Mouse (Mus musculus) embryo, embryonic 10 days (tissue): ENCODE measurements around the gene Cdh1.

Source experiments
- DNase-seq: peaks from one replicate; pipeline ENCODE4 v3.0.0-alpha.2; 2015; ENCODE audit warnings: low spot score

Cdh1 gene

DNA sequence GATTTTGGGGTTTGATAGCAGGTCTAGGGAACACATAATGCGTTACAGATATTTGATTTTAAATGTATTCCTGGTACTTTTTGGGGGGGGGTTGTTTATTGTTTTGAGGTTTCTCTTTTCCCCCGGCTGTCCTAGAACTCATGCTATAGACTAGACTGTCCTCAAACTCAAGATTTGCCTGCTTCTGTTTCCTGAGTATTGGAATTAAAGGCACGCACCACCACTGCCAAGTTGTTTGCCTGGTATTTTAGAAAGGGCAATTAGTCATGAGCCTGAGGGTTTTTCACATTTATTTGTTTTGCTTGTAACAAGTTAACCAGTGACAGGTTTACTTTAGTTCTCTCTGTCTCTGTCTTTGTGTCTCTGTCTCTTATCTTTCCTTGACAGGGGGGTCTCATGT lies 20.3 kb downstream of the Cdh1 start:
- DNase-seq: no peak

DNA sequence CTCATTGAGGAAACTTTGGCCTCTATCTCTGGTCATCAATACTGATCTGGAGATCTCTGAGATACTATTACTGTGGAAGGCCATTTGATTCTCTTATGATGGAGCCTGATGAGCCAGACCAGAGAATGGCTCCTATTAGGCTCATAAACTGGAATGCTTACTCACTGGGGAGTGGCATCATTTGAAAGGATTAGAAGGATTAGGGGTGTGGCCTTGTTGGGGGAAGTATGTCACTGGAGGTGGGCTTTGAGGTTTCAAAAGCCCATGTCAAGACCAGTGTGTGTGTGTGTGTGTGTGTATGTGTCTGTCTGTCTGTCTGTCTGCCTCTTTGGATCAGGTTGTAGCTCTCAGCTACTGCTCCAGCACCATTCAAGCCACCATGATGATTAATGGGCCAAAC lies 20.8 kb downstream of the Cdh1 start:
- no peak for DNase-seq

DNA sequence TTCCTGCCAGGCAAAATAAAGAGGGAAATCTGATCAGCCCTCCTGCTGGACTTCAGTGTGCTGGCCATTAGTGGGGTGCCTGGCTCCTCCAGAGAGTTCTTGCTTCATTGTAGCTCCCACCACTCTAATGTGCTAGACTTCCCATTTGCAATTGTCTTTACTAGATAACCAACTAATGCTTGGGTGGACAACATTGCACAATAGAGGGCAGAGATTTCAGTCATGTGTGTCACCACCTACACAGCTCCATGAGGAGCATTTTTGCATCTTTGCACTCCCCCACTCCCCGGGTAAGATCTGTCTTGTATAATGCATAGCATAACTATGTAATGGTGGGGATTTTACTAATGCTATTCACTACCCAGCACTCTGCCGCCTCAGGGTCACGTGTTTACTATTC lies 21.6 kb downstream of the Cdh1 start:
- DNase-seq: no peak

DNA sequence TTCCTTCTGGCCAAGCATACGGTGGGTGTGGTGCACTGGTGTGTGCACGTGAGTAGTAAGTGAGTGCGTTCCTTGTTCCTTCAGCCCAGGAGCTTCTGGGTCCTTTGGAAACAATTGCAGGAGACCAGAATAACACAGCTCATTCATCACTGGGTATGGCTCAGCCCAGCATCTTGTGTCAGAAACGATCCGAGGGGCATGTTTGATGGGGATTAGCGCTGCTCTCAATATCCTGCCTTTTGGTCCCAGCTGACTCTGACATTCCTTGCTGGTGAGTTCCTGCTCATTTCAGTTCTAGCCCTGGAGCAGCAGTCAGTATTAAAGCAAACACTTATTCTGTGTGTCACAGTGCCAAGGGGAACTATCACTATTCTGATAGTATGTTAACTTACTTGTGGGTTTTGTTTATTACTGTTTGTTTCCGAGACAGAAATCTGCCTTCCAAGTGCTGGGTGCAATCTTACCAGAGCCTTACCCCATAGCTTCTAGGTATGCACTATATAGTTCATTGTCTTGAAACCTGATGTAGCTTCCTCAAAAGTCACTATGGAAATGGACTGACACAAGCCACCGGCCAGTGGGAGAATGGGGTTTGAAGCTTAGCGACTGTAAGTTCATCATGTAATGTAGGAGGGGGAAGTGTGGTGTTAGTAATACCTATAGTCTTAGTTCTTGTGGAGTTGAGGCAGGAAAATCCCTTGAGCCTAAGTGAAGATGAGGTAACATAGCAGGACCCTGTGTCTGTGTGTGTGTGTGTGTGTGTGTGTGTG lies 23.1 kb downstream of the Cdh1 start:
- DNase-seq: no peak

DNA sequence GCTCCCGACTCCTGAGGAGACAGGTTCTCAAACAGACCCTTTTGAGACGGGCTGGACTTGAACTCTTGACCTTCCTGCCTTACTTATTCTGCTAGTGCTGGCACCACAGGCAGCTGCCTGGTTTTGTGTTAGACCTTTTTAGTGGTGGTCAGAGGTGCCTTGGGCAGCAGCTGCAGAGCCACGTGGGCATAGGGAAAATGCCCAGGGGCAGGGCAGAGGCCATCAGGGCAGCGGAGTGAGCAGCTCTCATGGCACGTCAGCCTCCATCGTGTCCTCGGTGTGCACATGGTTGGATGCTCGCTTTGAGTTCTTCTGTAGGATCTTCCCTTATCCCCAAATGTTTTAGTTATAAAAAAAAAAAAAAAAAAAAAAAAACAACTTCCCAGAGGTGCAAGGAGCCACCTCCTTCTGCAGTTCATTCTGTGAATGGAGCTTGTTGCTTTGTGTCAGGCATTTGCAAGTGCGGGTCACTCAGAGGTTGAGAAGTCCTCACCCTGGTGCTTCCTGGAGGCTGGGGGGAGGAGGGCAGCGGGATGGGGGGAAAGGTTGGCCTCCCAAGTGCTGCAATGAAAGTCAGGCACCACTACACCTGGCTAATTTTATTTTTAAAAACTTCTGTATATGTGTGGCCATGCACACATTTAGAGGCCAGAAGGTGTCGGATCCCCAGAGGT lies 25.3 kb downstream of the Cdh1 start:
- DNase-seq: no peak

DNA sequence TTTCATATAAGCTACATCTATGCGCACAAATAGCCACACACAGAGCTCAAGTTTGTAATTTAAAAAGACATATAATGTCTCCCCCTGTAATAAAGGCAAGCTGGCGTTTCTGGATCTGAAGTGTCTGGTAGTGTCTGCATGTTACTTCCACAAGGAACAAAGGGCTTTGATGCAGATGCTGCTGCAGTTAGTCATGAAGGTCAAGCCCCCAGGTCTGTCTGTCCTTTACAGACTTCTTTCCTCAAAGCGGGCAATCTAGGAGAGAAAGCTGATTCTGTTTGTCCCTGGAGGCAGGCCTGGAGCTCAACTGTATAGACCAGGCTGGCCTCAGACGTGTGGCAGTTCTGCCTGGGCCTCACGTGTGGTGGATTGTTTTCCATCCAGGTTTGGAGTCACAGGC lies 26.3 kb downstream of the Cdh1 start:
- no peak for DNase-seq

DNA sequence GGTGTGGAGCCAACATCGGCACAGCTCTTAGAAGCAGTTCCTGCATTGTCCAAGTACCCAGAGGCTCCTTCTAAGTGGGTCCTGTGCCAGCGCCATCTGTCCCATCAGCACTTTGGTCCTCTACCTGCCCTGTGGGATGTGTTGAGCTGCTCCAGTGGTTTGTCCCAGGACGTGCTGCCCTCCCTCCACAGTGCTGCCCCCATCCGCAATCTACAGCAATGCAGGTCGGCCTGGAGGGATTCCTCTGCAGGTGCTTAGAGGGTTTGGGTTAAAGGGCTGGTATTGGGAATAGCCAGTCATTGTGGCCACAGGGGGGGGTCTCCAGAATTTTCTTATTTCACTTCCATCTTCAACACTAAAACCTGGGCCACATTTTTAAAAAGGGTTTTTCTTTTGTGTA lies 28.8 kb downstream of the Cdh1 start:
- DNase-seq: no peak

DNA sequence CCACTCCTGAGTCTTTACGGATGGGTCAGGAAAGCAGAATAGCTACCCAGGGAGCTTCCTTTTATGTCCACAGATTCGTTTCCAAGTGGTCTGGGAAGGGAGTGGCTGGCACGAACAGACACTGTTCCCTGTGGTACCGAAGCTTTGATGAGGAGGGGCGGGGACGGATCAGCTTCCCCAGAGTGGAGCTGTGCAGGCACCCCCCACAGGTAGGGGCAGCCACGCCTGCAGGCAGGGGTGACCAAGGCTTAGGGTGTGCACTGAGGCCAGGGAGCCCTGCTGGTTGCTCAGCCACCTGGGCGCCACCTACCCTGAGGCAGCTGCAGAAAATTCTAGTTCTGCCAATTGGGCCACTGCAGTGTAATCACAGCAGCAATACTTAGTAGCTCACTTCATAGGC lies 29.5 kb downstream of the Cdh1 start:
- DNase-seq: no peak

DNA sequence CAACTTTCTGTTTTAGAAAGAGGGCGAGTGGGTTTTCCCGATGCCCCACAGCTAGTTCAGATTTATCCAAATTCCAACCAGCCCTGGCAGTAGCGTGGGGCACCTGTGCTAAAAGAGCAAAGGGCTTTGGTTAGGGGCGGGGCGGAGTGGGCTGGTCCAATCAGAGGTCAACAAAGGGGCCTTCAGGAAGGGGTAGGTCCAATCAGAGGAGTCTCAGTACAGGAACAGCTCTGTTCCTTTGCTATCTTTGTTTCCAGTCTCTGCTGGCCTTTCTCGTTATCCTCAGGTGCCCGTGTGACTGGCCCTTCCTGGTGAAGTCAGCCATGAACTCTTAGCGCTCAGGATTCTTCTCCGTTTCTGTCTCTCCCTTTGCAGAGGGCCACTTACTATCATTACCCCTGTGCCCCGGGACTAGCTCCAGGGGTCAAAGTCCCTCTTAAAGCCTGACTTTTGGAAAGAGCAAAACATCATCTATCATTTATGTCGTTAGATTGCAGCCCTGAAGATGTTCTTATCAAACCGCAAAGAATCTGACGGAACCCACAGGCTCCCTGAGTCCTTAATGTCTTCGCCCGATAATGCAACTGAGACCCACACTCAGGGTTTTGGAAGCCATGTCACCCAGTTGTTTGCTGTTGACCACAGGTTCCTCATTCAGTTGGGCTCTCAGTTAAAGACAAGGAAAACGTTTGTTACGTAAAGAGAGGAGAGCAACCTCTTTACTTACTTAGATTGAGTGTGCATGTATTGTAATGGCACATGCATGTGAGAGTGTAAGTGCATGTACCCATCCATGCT lies 30.4 kb downstream of the Cdh1 start:
- DNase-seq: no peak

DNA sequence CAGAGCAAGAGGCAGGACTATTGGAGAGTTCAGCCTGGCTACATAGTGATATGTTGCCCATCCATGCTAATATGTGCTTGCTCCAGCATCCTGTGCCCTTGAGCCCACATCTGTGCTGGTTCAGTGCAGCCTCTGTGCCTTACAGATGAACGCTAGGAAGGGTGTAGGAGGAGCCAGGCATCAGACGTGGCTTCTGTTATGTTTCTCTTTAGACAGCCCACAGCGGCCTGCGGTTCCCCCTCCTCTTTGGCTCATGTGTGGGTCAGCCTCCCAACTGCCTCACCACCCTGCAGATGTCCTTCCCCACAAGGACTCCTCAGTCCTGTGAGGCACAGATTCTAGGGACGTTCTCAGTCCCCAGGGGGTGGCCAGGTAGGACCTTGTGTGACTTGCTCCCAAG lies 32.1 kb downstream of the Cdh1 start:
- peak; percentile 32 for DNase-seq

DNA sequence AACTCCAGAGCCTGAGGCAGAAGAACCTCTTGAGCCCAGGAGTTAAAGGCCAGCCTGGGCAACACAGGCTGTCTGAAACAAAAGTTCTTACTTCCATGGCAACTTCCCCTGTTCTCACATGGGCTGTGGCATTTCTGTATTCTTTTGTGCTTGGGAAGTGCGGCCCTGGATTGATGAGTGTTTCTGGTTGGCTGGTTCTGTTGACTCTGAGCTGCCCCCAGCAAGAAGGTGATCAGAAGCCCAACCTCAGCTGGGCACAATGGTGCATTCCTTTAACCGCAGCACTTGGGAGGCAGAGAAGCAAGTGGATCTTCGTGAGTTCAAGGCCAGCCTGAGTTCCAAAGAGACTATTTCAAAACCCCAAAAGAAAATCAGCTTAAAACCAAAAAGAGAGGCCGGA lies 34.3 kb downstream of the Cdh1 start:
- DNase-seq: peak; percentile 34

DNA sequence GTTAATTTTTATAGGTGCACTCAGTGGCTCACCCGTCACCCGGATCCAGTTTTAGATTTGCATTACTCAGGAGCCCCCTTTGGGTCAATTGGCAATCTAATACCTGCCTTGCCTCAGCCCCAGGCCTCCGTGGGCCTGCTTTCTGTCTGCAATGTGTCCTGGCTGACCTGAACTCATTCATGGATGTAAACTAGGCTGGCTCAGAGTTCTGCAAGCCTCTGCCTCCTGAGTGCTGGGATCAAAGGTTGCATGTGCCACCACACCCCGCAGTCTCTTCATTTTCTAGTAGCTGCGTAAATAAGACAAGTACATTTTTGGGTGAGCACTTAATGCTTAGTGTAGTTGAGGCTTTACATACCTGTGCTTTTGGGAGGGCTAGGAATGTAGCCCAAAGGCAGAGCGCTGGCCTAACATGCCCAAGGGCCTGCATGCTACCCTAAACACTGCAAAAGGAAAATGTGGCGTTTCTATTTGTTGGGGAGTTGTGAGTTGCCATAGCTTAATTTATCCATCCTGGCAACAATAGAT lies 35.7 kb downstream of the Cdh1 start:
- no peak for DNase-seq

DNA sequence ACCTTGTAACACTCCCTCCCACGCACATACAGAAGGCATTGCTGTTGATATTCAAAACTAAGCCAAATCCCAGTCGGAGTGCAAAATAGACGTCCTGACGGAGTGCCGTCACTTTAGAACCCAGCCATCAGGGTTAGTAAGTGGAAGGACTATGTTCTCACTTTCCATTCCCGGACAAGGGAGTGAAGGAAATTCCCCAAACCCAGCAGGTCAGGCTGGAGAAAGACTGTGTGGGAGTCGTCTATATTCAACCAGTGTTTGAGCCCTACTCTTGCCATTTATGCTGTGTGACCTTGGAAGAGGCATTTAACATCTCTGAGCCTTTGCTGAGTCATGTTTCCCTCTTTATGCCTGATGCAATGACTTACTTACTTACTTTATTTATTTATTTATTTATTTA lies 37.1 kb downstream of the Cdh1 start:
- no peak for DNase-seq

DNA sequence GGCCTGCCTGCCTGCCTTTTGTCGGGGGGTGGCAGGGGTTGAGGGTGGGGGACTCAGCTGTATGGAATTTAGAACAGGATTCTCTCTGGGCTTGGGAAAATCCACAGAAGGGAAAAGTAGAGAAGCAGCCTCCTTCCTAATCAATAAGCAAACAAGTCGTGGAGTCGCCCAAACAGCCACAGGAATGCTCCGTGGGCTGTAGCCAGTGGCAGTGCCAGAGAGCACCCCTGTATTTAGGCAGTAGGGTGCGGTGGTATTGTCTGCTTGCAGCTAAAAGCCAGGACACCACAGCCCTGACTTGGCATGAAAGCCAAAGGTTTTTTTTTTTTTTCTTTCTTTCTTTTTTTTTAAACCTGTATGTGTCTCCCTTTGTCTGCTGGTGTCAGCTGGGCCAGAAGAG lies 37.8 kb downstream of the Cdh1 start:
- no peak for DNase-seq

DNA sequence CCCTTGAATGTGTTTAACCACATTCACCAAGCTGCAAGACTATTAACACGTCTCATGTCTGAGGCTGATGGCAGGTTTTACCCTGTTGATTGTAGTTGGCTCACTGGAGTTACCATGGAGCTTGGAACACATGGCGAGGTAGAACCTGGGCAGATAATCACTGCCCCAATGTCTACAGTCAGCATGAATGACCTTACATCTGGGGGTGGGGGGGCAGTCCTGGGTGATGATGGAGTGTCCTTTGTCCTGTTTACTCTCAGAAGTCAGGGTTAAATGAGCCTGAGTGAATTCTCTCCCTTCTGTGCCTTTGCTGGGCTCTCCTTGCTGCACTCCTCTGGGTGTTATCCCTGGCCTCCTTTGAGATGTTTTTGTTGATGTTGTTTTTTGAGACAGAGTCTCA lies 39.0 kb downstream of the Cdh1 start:
- no peak for DNase-seq

DNA sequence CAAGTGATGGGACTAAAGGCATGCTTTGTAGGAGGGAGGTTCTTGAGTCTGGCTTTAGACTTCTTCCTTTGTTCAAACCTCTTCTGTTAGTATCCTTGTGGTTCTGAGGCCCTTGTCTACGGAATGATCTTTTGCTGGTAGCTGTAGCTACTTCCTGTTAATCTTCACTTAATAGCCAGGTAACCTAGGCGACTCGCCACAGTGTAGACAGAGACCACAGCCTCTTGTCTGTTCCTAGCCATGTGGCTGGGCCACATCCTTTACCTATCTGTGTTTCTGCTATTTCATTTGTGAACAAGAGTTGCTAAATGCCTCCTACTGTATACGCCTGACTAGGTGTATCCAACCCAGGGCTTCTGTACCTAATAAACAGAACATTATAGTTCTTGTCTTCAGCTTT lies 39.9 kb downstream of the Cdh1 start:
- no peak for DNase-seq

DNA sequence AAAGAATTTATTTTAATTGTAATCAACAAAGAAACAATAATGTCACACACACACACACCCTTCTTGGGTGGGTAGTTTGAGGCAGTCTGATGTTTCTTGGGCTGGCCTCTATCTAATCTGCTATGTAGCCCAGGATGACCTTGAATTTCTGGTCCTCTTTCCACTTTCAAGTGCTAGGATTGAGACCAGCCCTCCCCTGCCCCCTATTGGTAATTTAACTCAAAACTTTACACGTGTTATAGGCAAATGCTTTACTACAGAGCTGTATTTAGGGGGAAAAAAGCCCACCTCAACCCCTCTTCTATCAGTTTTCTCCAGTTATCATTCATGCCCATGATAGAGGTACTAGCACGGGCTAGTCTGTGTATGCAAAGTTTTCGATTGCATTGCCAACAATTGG lies 41.8 kb downstream of the Cdh1 start:
- DNase-seq: no peak

DNA sequence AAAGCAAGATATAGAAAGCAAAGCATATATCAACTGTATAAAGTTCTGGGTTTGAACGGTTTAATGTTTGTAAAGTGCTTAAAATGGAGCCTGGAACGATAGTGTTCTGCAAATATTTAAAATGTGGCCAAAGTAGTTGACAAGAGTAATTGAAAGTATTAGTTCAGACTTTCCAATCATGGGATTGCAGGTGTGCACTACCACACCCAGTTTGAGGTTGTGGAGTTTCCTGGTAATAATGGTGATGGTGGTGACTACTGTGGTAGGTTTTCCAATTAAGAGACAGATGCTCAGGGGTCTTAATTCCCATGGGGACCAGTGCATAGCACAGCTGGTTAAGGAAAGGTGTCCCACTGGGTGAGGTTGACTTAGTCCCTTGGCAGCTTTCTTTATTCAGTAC lies 43.0 kb downstream of the Cdh1 start:
- DNase-seq: no peak

DNA sequence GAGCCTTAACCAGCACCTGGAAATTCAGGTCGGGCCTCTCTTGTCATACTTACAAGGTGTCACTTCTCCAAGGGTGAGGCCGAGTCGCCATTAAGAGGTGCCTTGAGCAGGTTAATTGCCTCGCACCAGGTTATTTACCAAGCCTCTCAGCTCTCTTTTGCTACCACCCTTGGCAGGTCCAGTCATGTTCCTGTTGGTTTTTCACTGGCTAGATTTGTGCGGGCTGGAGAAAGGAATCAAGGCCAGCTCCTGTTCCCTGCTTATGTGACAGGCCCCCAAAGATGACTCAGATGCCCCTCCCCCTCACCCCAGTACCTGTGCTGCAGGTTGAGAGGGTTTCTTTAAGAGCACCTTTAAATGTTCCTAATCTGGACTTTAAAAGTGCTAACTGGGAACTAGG lies 43.6 kb downstream of the Cdh1 start:
- DNase-seq: no peak

DNA sequence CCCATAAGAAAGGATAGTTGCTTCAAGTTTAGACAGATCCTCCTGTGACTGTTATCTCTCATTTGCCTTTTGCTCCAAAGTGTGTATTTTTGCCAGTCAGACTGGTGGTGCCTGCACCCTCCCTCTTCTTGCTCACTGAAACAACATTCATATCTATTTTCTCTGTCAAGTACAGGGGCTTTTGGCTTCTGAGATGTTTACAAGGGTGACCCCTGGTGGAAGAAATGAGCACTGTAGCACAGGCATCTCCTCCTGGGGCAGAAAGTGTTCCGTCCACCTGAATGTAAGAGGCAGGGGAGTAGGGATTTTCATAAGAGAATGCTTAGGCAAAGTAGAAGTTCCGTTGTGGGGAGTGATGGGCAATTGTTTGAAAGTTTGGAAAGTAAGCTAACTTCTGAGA lies 44.2 kb downstream of the Cdh1 start:
- peak; percentile 80 for DNase-seq

DNA sequence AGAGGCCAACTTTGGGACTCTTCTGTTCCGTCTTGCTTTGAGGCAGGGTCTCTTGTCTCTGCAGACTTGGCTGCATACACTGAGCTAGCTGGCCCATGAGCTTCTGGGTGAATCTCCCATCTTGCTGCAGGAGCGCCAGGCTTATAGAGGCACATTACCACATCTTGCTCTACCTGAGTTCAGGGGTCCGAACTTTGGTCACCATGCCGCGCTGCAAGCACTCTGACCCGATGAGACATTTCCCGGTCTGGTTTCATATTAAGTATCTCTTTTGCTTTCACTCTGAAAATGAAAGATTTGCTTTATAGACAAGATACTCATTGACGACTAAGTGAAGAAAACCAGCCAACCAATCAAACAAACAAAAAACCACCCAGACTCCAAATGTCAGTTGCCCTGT lies 45.3 kb downstream of the Cdh1 start:
- DNase-seq: no peak

DNA sequence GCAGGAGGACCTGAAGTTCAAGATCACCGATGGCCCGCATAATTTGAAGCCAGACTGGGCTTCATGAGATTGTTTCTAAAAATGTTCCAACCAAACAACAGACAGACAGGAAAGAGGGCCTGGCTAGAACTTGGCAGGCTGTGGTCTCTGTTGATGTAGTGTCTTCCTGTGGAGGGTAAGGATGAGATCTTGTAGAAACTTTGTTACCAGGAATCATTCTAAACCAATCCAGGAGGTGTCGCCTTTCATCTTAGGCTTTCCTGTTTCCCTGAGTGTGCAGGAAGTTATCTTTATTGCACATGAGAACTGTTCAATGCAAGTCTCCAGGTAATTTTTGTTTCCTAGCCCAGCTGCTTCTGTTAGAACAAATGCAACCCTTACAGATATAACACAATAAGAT lies 48.8 kb downstream of the Cdh1 start:
- no peak for DNase-seq

DNA sequence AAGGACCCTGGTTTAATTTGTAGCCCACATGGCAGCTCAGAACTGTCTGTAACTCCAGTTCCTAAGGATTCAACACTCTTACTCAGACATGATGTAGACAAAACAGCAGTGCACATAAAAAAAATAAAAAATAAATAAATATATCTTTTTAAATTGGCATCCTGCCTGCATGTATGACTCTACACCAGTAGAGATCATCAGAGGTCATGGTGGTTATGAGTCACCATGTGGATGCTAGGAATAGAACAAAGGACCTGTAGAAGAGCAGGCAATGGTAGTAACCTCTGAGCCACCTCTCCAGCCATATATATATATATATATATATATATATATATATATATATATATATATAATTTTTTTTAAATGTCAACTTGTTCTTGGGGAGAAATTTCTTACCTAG lies 52.9 kb downstream of the Cdh1 start:
- no peak for DNase-seq
